Mouse (Mus musculus): ENCODE measurements around the gene Abcb8.

GRCm38 (mm10) chr5:24363467-24363866 is 30.0 kb upstream of the Abcb8 start:
- TF ChIP-seq CTCF (IDR thresholded peaks at IDR 0.05; ENCODE audit: borderline replicate concordance, extremely low read depth, insufficient read depth, insufficient read length) (no peak), POLR2A (IDR thresholded peaks at IDR 0.05; ENCODE audit: borderline replicate concordance, extremely low read depth, insufficient read depth, insufficient read length, poor library complexity, severe bottlenecking) (no peak)
